Mouse (Mus musculus): ENCODE data around the gene Ptpra.
"Not testable (repeated sequence)": the region's sequence is repeated elsewhere in the genome, so short reads cannot be mapped to it uniquely, and the experiment has no call there.

The Ptpra gene

DNA sequence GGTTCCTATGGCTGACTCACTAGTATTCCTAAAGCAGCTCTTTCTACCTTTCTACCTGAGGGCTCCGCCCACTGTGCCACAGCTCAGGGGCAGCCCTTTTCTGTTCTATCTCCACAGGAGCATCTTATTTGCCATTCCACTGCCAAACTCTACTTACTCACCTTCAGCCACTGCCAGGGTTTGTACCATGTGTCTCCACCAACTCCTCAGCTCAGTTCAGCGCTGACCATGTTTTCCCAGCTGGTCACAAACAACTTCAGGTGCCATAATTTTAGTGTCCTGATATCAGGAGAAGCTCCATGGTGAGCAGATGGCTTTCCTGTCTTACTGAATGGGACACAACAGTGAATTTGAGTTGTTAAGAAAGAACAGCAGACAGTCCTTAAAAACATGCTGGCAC lies 107.4 kb downstream of the Ptpra start:
- no peak for DNase-seq (ENCODE audit: low spot score in 2 of 2)

DNA sequence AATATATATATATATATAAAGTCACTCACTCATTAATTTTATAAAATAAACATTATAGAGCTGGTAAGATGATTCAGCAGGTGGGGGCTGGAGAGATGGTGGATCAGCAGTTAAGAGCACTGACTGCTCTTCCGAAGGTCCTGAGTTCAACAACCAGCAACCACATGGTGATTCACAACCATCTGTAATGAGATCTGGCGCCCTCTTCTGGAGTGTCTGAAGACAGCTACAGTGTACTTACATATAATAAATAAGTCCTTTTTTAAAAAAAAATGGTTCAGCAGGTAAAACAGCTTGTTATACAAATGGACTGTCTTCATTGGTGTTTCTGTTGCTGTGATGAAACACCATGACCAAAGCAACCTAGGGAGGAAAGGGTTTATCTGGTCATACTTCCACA lies 107.9 kb downstream of the Ptpra start:
- DNase-seq (ENCODE audit: low spot score in 2 of 2): no peak

DNA sequence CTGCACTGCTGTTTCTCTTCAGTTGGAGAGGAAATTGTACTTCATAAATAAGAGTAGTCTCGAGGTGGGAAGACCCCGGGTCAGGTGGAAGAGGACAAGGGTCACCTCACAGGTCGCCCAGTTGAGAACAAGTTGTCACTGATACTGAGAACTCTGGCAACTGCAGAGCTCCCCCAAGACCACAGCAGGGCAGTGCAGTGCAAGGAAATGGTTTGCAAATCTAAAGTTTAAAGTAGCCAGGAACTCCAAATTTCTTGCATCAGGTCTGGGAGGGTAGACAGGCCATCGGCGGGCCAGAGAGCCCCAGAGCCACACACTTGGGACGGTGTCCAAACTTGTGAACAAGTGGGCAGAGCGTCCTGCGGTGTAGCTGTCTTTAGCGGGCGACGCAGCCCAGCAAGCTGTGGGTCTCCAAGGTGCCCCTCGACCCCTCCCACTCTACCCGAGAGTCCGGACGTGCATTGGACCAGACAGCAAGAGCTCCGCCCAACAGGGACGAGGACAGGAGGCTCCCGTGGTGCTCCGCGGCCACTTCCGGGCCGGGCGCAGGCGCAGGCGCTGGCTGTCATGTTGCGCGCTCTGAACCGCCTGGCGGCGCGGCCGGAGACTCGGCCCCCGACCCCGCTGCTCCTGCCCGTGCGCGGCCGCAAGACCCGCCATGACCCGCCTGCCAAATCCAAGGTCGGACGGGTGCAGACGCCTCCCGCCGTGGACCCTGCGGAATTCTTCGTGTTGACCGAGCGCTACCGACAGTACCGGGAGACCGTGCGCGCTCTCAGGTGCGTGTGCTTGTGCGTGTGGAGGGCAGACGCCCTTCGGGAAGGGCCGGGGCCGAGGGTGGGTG lies 113.4 kb downstream of the Ptpra start, which contains the start of gene Mrps26:
TSS of gene Mrps26 (plus strand) at position 531 of the 844 bp plus-strand sequence.
- peak; percentile 90 to 91 for DNase-seq (ENCODE audit: low spot score in 2 of 2)

DNA sequence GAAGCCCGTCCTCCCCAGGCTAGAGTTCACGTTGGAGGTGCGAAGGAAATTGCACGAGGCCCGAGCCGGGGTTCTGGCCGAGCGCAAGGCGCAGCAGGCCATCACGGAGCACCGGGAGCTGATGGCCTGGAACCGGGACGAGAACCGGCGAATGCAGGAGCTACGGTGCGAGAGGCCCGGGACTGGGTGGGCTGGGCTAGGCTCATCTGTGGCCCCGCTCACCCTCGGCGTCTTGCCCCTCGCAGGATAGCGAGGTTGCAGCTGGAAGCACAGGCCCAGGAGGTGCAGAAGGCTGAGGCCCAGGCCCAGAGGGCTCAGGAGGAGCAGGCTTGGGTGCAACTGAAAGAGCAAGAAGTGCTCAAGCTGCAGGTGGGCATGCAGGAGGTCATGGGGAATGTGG lies 114.0 kb downstream of the Ptpra start:
- no peak for DNase-seq (ENCODE audit: low spot score in 2 of 2)

DNA sequence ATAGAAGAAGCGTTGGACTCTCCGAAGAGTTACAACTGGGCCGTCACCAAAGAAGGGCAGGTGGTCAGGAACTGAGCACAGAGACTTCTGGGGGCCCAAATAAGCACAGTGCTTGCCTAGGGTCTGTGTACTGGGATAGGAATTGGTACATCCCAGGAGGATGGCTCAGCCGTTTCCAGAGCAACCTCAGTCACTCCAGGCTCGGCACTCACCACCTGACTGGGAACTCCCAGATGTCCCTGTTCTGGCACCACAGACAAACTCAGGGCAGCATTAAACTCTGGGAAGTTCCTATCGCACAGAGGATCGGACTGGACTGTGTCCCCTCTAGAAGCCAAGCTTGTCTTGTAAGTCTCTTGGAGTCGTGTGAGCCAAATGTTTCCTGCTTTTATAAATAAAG lies 114.9 kb downstream of the Ptpra start:
- no peak for DNase-seq (ENCODE audit: low spot score in 2 of 2)

DNA sequence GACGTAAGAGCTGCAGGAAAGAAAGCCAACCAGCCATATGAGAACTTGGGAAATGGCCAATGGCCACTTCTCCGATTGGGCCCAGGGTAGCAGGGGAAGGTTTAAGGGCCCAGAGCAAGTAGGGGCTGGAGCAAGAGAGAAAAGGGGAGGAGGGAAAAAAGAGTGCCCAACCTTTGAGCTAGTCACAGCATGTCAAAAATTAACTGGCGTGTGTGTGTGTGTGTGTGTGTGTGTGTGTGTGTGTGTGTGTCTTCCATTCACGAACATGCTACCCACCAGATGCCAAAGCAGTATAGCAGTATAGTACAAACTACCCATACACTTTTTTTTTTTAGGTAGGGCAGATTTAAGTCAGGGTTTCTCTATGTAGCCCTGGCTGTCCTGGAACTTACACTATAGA lies 118.8 kb downstream of the Ptpra start:
- no peak for DNase-seq (ENCODE audit: low spot score in 2 of 2)

DNA sequence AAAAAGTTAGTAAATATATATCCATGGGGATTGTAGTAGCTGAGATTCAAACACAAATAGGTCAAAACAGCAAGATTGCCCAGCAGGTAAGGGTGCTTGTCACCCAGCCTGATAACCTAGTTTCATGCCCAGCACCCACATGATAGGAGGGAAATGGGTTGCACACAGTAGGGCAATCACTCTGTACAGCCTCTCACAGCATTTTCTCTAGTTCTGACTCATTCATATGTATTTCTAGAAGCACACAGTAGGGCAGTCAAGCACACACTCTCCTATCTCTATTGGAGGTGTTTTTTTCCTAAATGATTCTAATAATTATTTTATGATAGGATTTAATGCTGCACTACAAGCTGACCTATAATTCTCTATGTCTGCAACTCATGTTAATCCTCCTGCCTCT lies 119.8 kb downstream of the Ptpra start:
- DNase-seq (ENCODE audit: low spot score in 2 of 2): no peak

DNA sequence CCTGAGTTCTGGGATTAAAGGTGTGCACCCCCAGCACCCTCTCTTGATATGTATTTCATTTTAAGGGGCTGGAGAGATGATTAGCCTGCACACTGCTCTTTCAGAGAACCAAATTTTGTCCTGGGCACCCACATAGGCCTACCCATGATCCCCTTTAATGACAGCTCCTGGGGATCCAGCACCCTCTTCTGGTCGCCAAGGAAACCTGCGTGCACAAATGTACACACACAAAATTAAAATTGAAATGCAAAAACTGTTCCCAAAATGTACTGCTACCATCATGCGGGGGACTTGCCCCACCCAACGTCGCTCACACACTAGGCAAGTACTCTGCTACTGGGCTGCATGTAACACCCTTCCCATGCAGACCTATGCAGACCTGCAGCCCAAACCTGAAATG lies 124.9 kb downstream of the Ptpra start:
- DNase-seq (ENCODE audit: low spot score in 2 of 2): no peak

DNA sequence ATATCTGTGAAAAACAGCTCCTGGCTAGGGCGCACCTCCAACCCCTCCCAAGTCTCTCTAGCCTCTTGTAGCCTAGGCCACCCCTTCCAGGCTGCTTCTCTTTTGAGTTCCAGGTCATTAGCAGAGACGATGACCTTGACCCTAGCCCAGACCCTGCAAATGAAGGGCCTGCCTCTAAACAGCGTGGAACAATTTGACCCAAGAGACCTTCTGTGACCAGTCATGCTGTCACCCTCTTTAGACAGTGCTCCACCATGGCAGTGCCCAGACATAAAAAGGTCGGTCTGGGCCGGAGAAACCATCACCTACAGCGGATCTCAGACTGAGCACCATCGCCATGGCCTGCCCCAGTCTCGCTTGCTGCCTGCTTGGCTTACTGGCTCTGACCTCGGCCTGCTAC lies 125.8 kb downstream of the Ptpra start, which contains the start of gene Oxt:
TSS of gene Oxt (plus strand) at position 301 of the 400 bp plus-strand sequence.
- DNase-seq (ENCODE audit: low spot score in 2 of 2): no peak

DNA sequence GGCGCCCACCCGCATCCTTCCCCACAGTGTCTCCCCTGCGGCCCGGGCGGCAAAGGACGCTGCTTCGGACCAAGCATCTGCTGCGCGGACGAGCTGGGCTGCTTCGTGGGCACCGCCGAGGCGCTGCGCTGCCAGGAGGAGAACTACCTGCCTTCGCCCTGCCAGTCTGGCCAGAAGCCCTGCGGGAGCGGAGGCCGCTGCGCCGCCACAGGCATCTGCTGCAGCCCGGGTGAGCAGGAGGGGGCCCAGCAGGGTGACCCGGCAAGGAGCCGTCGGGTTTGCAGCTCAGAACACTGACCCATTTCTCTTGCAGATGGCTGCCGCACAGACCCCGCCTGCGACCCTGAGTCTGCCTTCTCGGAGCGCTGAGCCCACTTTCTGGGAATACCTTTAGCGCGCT lies 126.5 kb downstream of the Ptpra start:
- not testable (repeated sequence) for DNase-seq (ENCODE audit: low spot score in 2 of 2)

DNA sequence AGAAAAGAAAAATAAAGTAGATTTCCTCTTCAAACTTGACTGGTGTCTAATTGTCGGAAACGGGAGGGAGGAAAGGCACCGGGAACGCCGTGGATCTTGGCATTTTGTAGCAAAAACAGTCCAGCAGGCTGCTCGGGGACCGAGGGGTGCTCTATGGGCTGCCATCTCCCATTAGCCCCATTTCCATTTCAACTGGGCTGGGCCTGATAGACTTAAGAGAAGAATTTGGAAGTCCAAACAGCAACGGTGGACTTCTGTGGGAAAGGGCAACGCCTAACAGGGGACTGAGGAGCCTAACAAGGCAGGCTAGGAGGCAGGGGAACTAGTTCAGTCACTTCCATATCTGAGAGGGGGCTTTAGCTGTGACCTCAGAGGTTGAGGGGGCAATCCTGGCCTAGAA lies 126.9 kb downstream of the Ptpra start:
- no peak for DNase-seq (ENCODE audit: low spot score in 2 of 2)

DNA sequence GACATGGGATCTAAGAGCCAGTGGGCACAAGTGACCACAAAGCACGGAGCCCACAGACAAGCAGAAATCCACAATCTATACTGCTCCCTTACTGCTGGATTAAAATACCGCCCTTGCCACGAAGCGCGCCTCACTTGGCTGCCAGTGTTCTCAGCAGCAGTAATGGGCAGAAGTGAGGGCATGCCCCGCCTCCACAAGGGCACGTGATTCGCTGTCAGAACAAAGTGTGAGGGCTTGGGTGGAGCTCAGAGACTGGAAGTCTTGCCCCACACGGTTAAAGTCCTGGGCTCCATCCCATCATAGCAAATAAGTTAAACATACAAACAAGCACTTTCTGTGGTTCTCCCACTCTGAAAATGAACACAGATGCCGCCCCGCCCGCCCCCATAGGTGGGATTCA lies 127.6 kb downstream of the Ptpra start:
- no peak for DNase-seq (ENCODE audit: low spot score in 2 of 2)

DNA sequence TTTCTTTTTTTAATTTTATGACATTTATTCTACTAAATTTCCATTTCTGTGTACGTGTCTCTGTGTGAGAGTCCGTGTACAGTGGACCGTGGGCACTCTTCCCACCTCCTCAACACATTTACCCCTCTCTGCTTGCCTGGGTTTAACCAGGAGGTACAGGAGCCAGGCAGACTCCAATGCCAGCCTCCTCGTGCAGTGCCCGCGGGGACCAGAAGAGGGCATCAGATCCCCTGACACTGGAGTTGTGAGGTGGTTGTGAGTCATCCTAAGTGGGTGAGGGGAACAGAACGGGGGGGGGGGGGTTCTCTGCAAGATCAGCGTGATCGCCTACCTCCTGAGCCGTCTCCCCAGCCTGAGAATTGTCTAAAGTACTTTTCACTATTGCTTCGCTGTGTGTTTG lies 128.1 kb downstream of the Ptpra start:
- peak in 1 of 2 experiments; percentile 45 for DNase-seq (ENCODE audit: low spot score in 2 of 2)

DNA sequence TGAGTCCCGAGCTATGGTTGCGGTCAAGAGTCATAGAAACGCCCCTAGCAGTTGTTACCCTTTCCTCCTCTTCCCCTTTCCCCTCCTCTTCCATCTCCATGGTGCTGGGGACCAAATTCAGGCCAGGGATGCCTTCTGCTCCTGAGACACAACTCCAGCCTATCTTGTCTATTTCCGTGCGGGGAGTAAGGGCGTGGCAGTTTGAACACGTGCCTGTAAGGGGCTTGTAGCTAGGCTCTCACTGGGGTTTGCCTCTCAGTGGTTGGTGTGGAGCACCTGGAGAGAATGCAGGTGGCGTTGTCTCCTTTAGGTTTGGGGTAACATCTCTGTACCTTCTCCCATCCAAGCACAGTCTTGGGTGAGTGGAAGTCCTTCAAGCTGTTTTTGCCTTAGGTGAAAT lies 129.7 kb downstream of the Ptpra start:
- DNase-seq (ENCODE audit: low spot score in 2 of 2): no peak

DNA sequence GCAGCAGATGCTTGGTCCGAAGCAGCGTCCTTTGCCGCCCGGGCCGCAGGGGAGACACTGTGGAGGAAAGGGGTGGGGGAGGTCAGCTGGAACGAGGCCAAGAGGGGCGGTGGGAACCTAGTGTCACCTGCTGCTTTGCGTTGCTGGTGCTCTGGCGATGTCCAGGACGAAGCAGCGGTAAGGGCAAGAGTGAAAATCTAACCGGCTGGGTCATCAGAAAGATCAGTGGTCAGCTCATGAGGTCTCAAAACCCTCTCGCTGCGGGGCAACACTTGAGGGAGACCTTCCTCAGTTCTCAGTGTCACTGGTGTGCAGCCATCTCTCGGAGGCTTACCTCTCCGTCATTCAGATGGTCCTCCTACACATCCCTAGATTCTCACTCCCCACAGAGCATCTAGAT lies 131.1 kb downstream of the Ptpra start:
- no peak for DNase-seq (ENCODE audit: low spot score in 2 of 2)

DNA sequence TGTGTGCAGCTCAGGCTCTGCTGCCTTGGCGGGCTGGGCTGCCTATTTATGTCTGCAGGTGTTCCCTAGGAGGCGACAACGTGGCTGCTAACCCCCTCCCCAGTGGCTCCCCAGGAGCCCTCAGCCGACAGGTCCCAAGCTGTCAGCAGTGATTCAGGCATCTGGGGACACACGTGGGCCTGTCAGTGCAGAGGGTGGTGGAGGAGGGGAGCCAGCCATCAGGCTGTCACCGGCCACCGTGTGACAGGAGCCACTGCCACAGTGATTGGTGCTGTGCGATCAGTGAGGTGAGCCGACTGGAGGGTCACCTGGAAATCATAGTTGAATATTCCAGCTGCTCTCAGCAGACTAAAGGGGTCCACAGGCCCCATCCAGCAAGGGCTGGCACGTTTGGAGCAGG lies 132.5 kb downstream of the Ptpra start, which contains the start of gene Avp:
TSS of gene Avp (minus strand) at position 3 of the 400 bp plus-strand sequence.
- DNase-seq (ENCODE audit: low spot score in 2 of 2): no peak

DNA sequence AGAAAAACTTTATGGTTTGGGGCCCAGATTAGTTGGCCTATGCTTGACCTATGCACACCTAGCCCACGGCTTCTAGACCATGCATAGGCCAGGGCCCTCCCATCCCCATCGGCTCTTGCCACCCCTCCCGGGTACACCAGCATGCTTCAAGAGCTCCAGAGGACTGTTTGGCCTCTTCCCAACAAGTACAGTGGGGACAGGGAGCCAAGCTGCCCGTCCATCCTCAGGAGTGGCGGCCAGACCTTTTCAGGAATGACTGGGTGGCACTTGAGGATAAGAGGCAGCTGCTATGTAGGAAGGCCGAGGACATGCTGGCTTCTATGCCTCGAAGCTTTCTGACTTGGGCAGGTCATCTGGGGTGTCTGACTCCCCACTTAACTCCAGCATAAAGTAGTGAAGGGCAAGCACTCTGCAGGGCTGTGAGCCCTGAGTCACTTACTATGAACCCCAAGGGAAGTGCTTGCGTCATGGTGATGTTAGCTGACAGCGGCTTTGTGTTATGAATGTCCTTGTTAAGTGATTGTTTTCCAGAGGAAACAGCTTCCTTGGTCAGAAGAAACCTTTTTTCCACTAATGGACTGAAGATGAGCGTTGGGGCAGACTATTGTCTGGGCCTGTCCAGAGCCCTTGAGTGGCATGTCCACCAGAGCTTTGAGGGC lies 134.0 kb downstream of the Ptpra start:
- DNase-seq (ENCODE audit: low spot score in 2 of 2): no peak

DNA sequence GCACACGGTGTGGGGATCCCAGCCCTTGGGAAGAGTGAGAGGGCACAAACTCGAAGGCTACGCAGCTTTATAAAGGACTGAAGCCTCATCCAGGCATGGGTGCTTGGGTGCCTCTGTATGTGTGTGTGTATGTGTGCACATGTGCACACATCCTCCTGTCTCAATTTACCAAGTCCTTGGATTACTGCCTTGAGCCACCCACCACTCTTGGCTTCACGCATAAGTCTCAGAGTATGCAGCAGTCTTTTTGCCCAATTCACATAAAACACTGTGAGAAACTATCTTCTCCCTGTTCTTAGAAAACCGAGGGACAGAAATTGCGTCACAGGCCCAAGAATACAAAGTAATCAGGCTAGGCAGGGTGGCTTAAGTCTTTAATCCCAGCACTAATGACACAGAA lies 135.9 kb downstream of the Ptpra start:
- DNase-seq (ENCODE audit: low spot score in 2 of 2): no peak

DNA sequence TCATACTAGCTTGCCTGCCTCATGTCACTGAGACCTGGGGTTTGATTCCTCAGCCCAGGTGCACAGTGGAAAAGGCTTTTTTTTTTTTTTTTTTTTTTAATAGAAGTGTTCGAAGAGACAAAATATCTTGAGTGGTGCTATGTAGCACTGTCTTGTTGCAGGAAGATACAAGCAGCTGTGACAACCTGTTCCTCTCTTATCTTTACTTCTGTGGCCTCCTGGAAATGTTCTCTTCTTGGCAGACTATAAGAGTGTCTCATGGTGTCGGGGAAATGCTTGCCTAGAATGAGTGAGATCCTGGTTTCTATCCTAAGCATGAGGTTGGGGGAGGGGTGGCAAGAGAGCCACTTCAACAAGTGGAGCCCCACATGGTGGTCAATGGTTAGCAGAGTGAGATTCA lies 138.3 kb downstream of the Ptpra start:
- DNase-seq (ENCODE audit: low spot score in 2 of 2): no peak

DNA sequence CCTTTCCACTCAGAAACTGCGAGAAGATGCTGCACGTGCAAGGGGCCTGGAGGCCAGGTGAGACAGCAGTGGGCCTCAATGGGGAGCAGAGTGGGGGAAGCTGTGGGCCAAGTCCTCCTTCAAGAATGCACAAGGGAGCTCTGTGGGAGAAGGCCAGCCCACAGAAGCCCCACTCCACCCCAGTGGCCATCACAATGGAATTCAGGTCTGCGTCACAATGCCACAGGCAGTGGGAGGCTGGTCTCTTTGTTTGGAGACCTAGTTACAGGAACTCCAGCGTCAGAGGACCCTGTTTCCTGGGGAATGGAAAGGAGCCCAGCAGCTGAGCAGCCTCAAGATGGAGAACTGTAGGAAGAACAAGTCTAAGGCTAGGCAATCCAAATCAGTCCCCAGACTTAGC lies 139.1 kb downstream of the Ptpra start:
- DNase-seq (ENCODE audit: low spot score in 2 of 2): no peak

DNA sequence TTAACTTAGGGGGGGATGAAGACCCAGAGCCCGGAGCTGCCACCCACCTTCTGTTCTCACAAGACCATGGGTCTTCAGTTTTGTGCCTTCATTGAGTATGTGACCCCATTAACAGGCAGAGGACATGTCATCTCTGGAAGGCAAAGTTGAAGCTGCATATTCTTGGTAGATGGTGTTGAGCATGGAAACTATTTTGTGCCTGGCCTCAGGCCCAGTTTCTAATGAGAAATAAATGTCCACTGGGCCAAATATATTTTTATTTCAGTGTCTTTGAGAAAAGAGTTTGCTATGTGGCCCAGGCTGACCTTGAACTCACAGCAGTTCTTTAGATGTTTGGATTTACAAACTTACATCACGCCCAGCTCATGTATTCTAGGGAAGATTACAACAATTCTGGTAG lies 139.7 kb downstream of the Ptpra start:
- DNase-seq (ENCODE audit: low spot score in 2 of 2): no peak

DNA sequence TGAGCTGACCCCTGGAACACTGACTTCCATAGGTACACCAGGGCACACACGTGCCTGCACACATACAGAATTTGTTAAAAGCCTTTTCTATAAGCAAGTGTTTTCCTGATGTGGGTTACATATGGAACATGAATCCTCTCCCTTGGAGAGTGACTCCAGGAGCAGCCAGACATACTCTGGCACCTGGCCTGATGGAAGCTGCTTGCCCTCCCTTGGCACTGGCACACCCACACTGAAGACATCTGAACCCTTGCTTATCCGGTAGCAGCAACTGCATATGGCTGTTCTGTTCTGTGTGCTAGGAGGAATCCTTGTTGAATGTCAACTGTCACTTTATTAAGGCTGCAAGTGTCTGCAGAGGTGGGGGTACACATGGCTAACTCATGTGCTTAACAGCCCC lies 140.9 kb downstream of the Ptpra start:
- no peak for DNase-seq (ENCODE audit: low spot score in 2 of 2)

DNA sequence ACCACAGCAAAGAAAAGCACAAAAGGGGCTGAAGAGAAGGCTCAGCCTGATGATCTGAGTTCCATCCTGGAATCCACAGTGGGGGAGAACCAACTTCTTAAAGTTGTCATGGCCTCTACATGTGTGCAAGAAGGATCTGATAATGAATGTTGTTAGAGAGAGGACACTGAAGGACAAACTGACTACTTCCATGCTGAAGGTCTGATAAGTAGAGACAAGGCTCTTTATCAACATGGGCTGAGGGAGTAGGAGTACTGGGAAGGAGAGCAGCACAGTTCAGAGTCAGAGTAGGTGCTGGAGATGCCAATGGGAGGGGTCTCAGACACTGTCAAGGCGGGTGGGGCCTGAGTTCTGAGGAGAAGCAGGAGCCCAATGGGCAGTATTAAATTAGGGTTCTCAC lies 145.5 kb downstream of the Ptpra start:
- no peak for DNase-seq (ENCODE audit: low spot score in 2 of 2)

Measured in frontal cortex, postnatal 10 days (tissue).